Mouse (Mus musculus) CD8-positive naive resting alpha-beta T cell, adult 2 months (primary cell): ENCODE results near the gene Gm20696.

Experiments
- DNase-seq, 2 experiments: peaks; one replicate each; pipeline ENCODE4 v3.0.0; 2022; ENCODE audit warnings: low read depth in 2 of 2, low spot score in 2 of 2

The Gm20696 gene

GRCm38 (mm10) chr6:99301923-99302322 is 364.7 kb downstream of the Gm20696 start:
- DNase-seq: no peak

GRCm38 (mm10) chr6:99300235-99300634 is 366.4 kb downstream of the Gm20696 start:
- no peak for DNase-seq

GRCm38 (mm10) chr6:99299196-99299595 is 367.4 kb downstream of the Gm20696 start:
- no peak for DNase-seq

DNA sequence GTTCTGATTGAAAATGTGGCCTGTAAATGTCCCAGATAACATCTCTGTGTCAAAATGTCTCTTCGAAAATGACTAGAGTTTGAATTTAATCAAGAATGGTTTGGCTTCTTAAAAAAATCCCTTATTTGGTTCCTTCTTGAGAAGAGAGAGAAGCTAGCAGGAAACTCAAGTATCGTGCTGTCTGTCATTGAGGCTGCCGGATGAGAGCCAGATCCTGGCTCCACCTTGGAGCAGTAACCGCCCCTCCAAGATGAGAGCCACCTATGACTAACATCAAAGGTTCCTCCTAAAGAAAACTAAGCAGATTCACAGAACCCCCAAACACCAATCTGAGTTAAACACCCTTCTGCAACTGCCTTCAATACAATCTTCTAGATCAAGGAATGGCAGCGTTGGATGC is 369.1 kb downstream of the Gm20696 start:
- DNase-seq: no peak

DNA sequence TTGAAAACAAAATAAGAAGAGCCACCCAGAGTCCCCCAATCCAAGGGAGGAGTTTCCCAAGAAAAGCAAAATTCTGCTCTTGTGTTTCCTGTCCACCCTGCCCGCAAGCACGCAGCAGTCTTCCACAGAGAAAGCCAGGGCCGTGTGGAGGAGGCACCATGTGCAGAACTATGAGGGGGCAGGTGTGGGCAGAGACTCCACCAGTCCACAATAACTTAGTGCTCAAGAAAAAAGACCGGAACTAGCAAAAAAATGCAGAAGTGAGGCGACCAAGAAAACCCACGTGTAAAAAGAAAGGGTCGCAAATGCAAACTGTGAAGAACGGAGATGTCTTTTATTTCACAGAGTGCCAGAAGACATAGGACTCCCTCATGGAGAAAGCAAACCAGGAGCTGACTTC is 371.1 kb downstream of the Gm20696 start:
- no peak for DNase-seq

GRCm38 (mm10) chr6:99289220-99289619 is 377.4 kb downstream of the Gm20696 start:
- no peak for DNase-seq

- DNase-seq: no peak
These were observed 381.6 kb downstream of the Gm20696 start for GRCm38 (mm10) chr6:99285026-99285425.

DNA sequence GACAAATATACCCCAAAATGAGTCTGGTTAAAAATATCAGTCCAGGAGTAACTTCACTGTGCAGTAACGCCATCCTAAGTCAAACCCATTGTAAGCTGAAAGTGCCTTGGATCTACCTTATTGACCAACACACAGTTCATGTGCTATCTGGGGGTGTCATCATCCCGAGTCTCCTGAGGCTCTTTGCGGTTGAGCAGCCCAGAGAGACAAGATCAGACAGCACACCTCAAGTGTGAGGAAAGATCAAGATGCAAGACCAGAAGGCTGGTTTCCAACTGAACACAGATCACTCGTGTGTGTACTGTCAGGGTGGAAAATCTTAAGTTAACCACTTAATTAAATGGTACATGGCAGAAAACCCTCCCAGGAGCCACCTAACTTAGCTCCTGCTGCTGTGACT is 382.6 kb downstream of the Gm20696 start:
- DNase-seq: no peak

DNA sequence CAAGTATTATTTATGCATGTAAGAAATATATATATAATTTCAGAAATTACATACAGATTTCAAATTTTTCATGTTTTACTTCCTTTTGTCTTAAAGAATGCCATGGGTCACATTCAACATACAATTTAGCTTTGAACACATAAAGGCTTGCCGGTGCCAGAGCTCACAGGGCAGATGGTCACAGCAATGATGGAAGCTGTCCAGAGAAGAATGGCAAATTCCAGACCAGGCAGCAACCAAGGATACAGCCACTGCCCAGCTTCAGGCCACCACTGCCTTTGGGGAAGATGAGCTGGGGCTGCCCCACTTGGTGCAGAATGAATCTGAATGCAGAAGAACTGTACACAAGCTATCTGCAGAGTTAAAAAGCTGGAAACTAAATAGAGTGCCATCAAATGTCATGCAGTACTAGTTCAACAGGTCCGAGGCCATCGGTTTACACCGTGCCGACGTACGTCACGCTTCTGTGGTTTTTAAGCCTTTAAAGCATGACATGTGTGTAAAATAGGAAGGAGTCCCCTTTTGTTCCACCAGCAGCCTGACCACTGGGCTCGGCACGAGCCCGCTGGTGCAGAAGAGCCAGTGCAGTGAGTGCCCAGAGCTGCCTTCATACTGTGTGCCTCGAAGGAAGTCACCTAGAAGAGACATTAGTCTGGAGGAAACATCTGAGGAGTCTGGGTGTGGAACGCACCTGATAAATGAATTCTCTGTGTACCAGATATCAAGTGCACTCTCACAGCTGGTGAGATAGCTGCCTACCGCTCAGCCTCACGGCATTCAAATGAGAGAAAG is 383.5 kb downstream of the Gm20696 start:
- peak in 1 of 2 experiments; percentile 51 for DNase-seq

DNA sequence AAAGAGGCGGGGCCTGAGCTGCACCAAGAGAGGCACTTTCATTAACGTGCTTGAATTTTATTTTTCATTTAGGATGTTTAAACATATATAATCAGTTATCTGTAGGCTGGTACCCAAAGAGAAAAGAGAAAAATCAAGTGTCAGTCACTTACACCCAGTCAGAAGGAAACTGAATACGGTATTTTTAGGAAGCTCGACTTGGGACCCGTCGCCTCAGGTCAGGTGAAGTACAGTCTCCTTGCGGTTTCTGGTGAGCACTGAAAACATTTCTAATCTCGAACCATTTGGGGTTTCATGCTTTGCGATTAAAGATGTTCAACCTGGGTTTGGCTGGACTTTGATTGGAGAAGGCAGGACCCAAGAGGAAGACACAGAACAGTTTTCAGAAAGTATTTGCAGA is 385.2 kb downstream of the Gm20696 start:
- no peak for DNase-seq

- DNase-seq: no peak
These were observed 386.0 kb downstream of the Gm20696 start for GRCm38 (mm10) chr6:99280619-99281018.

DNA sequence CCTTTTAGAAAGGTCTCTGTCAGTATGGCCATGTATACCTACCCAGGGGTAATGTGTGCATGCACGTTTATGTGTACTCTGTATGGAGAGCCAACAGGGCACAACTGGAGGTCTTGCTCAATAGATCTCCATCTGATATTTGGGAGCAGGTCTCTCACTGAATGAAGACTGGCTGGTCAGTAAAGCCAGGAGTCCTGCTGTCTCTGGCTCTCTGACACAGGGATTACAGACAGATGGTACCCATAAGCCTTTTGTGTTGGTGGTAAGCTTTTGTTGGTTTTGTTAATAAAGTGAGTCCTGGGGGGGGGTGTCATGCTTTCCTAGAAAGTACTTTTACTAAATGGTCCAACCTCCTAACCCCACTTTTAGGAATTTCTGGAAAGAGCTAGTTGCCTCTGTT is 389.3 kb downstream of the Gm20696 start:
- no peak for DNase-seq

DNA sequence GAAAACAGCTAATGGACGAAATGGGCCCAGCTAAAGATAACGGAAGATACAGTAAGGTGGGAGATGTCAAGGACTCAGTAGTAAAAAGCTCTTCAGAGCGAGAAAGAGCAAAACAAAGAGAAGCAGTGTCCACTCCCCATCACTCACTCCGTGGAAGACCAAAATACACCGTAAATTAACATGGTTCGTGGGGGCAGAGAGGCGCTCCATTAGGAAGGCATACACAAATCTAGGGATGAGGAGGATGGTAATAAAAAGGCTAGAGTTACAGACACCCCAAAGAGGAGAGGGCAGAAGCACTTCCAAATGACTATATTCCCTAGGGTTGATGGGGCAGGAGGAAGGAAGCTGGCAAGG is 390.3 kb downstream of the Gm20696 start:
- DNase-seq: no peak

- DNase-seq: peak in 1 of 2 experiments; percentile 41
These were observed 391.0 kb downstream of the Gm20696 start for GRCm38 (mm10) chr6:99275381-99276296.

GRCm38 (mm10) chr6:99274667-99275066 is 391.9 kb downstream of the Gm20696 start:
- peak in 1 of 2 experiments; percentile 28 for DNase-seq

DNA sequence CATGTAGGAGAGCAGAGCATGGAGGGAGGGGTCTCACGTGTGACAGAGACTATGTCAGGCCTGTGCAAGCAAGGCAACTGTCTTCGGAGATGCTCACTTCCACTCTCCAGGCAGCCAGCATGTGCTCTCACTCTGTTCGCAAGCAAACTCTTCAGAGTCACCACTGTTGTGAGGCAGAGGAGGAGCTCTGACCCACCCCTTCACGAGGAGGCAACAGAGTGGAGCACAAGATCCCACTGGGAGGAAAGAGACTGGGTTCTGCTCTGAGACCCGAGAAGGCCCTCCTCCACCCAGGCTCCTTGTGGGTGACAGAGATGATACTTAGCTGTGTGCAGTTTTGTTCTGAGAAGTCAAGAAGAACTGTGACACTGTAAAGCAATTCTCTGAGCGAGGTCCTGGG is 392.4 kb downstream of the Gm20696 start:
- DNase-seq: no peak

DNA sequence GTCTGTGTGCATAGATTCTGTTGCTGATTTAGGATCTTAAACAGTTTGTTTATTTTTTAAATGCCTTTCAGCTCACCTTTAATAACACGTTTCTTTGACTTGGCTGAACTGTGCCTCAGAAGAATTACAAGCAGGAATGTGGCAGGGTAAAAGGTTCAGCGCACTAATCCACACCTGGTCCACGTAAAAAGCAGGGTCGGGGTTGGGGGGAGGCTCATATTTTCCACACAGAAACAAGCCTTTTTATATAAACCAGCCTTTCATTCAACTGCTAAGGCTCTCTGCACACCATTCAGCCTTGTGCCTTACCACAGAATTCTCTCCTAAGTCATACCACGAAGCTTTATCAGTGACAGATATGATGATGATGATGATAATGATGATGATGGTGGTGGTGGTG is 393.4 kb downstream of the Gm20696 start:
- no peak for DNase-seq

- DNase-seq: no peak
These were observed 394.4 kb downstream of the Gm20696 start for GRCm38 (mm10) chr6:99272174-99272573.

GRCm38 (mm10) chr6:99271741-99272140 is 394.9 kb downstream of the Gm20696 start:
- no peak for DNase-seq

GRCm38 (mm10) chr6:99269921-99270320 is 396.7 kb downstream of the Gm20696 start:
- peak in 1 of 2 experiments; percentile 52 for DNase-seq

GRCm38 (mm10) chr6:99268171-99269061 is 398.2 kb downstream of the Gm20696 start:
- no peak for DNase-seq
